Mouse (Mus musculus): Measurements from ENCODE around the gene Limk1.

Limk1 gene

GRCm38 (mm10) chr5:134688086-134688717 is at the start of gene Limk1:
Gene Limk1, minus strand, starts transcription at chr5:134688598.
- DNase-seq (ENCODE audit: low spot score in 2 of 2), result no peak

- no peak for DNase-seq (ENCODE audit: low spot score in 2 of 2)
These were observed 46.5 kb upstream of the Limk1 start for GRCm38 (mm10) chr5:134734920-134735319.

GRCm38 (mm10) chr5:134734072-134734471 is 45.7 kb upstream of the Limk1 start:
- no peak for DNase-seq (ENCODE audit: low spot score in 2 of 2)

GRCm38 (mm10) chr5:134733241-134733640 is 44.8 kb upstream of the Limk1 start:
- no peak for DNase-seq (ENCODE audit: low spot score in 2 of 2)

GRCm38 (mm10) chr5:134729124-134729523 is 40.7 kb upstream of the Limk1 start:
- DNase-seq (ENCODE audit: low spot score in 2 of 2), result no peak

- DNase-seq (ENCODE audit: low spot score in 2 of 2), result no peak
These were observed 40.1 kb upstream of the Limk1 start for GRCm38 (mm10) chr5:134728535-134728934.

GRCm38 (mm10) chr5:134727001-134727639 is 38.7 kb upstream of the Limk1 start:
- DNase-seq (ENCODE audit: low spot score in 2 of 2), result no peak

- no peak for DNase-seq (ENCODE audit: low spot score in 2 of 2)
These were observed 36.9 kb upstream of the Limk1 start for GRCm38 (mm10) chr5:134725299-134725698.

- no peak for DNase-seq (ENCODE audit: low spot score in 2 of 2)
These were observed 31.7 kb upstream of the Limk1 start for GRCm38 (mm10) chr5:134720058-134720457.

- no peak for DNase-seq (ENCODE audit: low spot score in 2 of 2)
These were observed 22.7 kb upstream of the Limk1 start for GRCm38 (mm10) chr5:134711076-134711475.

GRCm38 (mm10) chr5:134709275-134709674 is 20.9 kb upstream of the Limk1 start:
- DNase-seq (ENCODE audit: low spot score in 2 of 2), result no peak

- DNase-seq (ENCODE audit: low spot score in 2 of 2), result peak; percentile 51 to 69
These were observed 15.8 kb upstream of the Limk1 start for GRCm38 (mm10) chr5:134704157-134704556.

GRCm38 (mm10) chr5:134695539-134695938 is 7.1 kb upstream of the Limk1 start:
- DNase-seq (ENCODE audit: low spot score in 2 of 2), result no peak

- DNase-seq (ENCODE audit: low spot score in 2 of 2), result no peak
These were observed 6.7 kb upstream of the Limk1 start for GRCm38 (mm10) chr5:134695082-134695481.

- no peak for DNase-seq (ENCODE audit: low spot score in 2 of 2)
These were observed 4.3 kb upstream of the Limk1 start for GRCm38 (mm10) chr5:134692704-134693103.

GRCm38 (mm10) chr5:134688718-134689284 is 403 bp upstream of the Limk1 start:
- peak; percentile 99 for DNase-seq (ENCODE audit: low spot score in 2 of 2)

- DNase-seq (ENCODE audit: low spot score in 2 of 2), result no peak
These were observed 1.2 kb downstream of the Limk1 start for GRCm38 (mm10) chr5:134687187-134687586.

- no peak for DNase-seq (ENCODE audit: low spot score in 2 of 2)
These were observed 1.9 kb downstream of the Limk1 start for GRCm38 (mm10) chr5:134686541-134686940.

- no peak for DNase-seq (ENCODE audit: low spot score in 2 of 2)
These were observed 4.0 kb downstream of the Limk1 start for GRCm38 (mm10) chr5:134684398-134684797.

GRCm38 (mm10) chr5:134683813-134684212 is 4.6 kb downstream of the Limk1 start:
- no peak for DNase-seq (ENCODE audit: low spot score in 2 of 2)

- DNase-seq (ENCODE audit: low spot score in 2 of 2), result peak; percentile 61 to 68
These were observed 8.2 kb downstream of the Limk1 start for GRCm38 (mm10) chr5:134680238-134680637.

- DNase-seq (ENCODE audit: low spot score in 2 of 2), result no peak
These were observed 9.4 kb downstream of the Limk1 start for GRCm38 (mm10) chr5:134678827-134679546.

- DNase-seq (ENCODE audit: low spot score in 2 of 2), result no peak
These were observed 10.4 kb downstream of the Limk1 start for GRCm38 (mm10) chr5:134678031-134678430.

Data from urinary bladder, adult 18-20 months (tissue).